Mouse (Mus musculus) embryo, embryonic 11.5 days (tissue): Measurements from ENCODE around the gene Capg.

Experiments
- DNase-seq: peaks from one replicate; pipeline ENCODE4 v3.0.0-alpha.2; 2012; ENCODE audit warnings: low read depth, low spot score

Capg gene

DNA sequence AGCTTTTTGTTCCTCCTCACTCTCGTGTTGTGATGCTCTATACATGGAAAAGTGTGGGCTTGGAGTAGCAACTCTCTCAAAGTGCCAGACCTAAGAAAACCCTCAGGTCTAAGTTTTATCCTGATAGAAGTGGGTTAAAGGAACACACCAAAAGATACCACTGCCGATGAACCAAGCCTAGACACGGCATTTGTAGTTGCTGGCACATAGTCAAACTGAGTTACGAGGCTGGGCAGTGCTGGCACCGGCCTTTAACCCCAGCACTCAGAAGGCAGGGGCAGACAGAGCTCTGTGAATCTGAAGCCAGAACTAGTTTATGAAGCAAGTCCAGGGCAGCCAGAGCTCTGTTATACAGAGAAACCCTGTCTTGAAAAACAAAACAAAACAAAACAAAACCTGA lies 63.5 kb downstream of the Capg start:
- no peak for DNase-seq

DNA sequence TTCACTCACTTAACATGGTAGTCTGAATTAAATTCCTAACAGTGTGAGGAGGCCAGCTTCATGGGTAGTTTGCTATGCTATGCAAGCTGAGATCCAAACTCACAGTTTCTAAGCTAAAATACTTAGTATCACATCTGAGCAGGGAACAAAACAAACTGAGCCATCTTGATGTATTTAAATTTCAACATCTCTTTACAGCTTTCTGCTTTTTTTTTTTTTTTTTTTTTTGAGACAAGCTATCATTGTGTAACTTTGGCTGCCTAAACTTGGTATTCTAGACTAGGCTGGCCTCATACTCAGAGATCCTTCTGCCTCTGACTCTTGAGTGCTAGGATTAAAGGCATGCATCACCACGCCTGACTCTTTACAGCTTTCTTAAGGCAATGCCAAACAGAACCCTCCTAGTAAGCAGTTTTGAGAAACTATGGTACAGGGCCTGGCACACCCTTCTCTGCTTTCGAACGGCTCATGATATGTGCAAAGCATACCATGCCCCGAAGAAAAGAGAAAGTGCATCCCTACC lies 64.5 kb downstream of the Capg start:
- no peak for DNase-seq

- no peak for DNase-seq
These were observed 66.1 kb downstream of the Capg start for GRCm38 (mm10) chr6:72610261-72610660.
